Mouse (Mus musculus) gastrocnemius, postnatal 10 days (tissue): ENCODE data around the gene Zfp536. TPM values are rescaled to one million over a fixed set of nuclear protein-coding genes. Genes with fewer than 3 reads are reported as not detected.
"Not testable (repeated sequence)": the region's sequence is repeated elsewhere in the genome, so short reads cannot be mapped to it uniquely, and the experiment has no call there.

Experiments
- DNase-seq: peaks from one replicate; pipeline ENCODE4 v3.0.0; 2021; ENCODE audit warnings: mixed read lengths
- total RNA-seq, 2 experiments: library from RNA; stranded (reverse); gene quantifications; 2 replicates each; pipeline ENCODE4 v1.2.3; 2021

The Zfp536 gene
- total RNA-seq, 2 experiments from 2014 or later, result 3.9 to 4.2 TPM

DNA sequence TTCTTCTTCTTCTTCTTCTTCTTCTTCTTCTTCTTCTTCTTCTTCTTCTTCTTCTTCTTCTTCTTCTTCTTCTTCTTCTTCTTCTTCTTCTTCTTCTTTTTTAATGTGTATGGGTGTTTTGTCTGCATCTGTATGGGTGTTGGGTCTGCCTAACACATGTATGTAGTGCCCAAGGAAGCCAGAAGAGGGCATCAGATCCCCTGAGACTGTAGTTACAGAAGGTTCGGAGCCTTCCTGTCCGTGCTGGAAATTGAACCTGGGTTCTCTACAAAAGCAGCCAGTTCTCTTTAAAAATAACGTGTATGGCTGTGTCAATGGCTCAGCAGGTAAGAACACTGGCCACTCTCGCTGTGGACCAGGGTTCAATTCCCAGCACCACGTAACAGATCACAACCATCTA lies 167.0 kb downstream of the Zfp536 start:
- no peak for DNase-seq

- DNase-seq, result not testable (repeated sequence)
These were observed 169.9 kb downstream of the Zfp536 start for GRCm38 (mm10) chr7:37603525-37603909.

- DNase-seq, result no peak
These were observed 170.4 kb downstream of the Zfp536 start for GRCm38 (mm10) chr7:37602871-37603524.

GRCm38 (mm10) chr7:37600318-37600717 lies 173.1 kb downstream of the Zfp536 start:
- no peak for DNase-seq

DNA sequence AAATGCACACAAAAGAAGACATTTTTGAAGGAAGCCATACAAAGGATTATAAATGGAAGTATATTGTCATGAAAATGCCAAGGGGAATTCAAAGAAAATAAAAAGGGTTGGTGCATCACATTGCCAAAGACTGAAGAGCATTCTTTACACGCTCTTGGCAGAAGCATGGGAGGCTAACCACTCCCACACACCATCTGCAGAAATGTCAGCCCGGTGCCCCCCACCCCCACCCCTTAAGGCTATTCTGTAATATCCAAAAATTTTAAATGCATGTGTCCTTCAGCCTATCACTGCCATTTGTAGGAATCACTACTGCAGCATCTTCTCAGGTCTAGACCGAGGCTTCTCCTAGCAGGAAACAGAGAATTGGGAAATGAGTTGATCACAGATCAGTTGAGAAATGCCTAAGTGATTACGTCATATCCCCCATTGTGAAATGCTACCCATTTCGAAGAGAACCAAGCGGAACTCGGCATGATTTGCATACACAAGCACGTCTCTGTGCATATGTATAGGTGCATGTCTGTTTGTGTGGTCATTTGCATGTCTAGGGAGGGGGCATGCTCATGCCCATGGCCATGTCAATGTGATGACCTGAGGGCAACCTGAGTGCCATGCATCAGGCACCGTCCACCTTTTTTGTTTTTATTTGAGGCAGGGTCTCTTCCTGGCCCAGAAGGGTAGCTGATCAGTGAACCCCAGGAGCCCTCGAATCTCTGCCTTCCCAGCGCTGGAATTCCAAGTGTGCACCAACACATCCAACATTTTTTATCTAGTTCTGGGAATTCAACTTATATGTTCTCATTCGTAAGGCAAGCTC lies 179.0 kb downstream of the Zfp536 start:
- no peak for DNase-seq

DNA sequence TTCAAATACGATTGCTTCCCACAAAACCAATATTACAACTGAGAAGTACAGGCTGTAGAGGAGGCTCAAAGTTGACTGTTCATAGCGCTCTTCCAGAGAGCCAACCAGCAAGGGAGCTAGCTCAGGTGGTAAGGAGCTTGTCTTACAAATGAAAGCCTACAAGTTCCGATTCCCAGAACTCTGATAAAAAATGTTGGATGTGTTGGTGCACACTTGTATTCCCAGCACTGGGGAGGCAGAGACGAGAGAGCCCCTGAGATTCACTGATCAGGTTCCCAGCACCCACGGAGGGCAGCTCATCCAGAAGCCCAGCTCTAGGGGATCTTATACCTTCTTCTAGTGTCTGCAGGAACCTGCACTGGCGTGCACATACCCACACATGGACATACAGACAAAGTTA lies 179.9 kb downstream of the Zfp536 start:
- no peak for DNase-seq

GRCm38 (mm10) chr7:37586694-37587093 lies 186.7 kb downstream of the Zfp536 start:
- DNase-seq, result no peak

DNA sequence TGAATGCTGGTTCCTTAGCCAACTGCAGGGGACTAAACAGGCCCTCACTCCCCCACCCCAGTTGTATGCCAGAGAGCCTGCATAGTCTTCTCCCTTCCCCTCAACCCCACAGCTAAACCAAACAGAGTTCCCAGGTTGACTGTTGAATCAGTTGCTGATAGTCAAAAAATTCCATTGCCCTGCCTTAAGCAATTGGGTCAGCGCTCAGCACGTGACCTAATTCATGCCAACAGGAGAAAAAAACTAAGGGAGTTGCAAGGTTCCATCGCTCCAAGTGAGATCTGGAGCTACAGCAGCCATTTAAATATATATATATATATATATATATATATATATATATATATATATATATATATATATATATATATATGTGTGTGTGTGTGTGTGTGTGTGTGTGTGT lies 192.2 kb downstream of the Zfp536 start:
- DNase-seq, result no peak

GRCm38 (mm10) chr7:37580554-37580953 lies 192.9 kb downstream of the Zfp536 start:
- DNase-seq, result no peak

DNA sequence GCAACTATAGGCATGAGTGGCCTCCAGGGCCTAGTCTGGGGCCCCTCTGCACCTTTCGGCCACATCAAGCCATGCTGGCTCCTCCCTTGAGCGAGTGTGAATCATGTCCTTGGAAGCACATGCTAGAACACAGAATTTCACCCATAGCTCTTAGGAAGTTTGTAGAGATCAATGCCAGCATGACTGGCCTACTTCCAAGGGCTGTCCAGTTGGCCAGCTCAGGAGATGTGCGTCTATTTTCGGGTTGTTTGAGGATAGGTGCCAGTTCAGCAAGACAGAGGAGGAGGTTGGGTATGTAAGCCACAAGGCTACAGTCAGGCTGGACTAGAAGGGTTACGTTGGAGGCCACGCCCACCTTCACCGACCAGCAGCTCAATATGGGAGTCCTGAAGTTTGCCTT lies 201.4 kb downstream of the Zfp536 start:
- DNase-seq, result no peak

GRCm38 (mm10) chr7:37568811-37569500 lies 204.5 kb downstream of the Zfp536 start:
- no peak for DNase-seq

- no peak for DNase-seq
These were observed 205.4 kb downstream of the Zfp536 start for GRCm38 (mm10) chr7:37568041-37568440.

GRCm38 (mm10) chr7:37566019-37566418 lies 207.4 kb downstream of the Zfp536 start:
- no peak for DNase-seq

GRCm38 (mm10) chr7:37565371-37565770 lies 208.1 kb downstream of the Zfp536 start:
- DNase-seq, result no peak

DNA sequence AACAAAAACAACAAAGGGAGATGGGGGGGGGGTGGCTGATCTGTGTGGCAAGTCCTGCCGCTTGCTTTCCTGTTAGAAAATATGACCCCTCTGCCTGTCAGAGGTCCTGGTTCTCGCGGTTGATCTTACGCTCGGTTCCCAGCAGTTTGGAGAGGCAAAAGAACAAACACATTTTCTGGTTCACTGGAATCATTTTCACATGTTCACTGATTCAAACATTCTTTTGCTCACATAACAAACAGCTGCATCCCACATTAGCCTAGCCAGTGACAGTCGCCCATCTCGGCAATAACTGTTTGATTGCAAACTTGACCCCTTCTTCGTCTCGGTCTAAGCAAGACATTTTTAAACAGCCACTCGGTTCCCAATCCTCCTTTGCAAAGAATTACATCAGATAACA lies 208.8 kb downstream of the Zfp536 start:
- DNase-seq, result no peak

DNA sequence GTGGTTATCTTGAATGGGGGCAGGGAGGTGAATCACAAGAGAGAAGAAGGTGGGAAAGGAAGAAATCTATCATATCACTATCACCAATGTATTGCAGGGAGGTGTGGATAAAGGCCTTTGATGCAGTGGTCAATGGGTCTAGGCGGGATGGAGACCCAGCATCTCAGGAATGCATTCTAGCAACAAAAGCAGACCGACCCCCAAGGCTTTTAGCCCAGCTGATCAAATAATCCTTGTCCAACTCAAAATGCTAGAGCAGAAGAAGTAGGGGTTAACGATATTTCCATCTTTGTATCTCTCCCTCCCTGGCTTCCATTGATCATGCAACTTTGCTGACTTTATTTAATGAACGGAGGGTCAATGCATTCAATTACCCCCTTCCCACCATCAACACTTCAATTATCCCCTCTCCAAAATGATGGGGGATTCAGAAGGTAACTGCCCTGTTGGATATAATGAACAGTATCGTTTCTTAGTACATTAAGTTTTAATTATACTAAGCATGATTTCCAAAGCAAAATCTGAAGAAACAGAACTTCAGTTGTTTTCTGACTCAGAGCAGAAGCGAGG lies 209.5 kb downstream of the Zfp536 start:
- DNase-seq, result no peak

DNA sequence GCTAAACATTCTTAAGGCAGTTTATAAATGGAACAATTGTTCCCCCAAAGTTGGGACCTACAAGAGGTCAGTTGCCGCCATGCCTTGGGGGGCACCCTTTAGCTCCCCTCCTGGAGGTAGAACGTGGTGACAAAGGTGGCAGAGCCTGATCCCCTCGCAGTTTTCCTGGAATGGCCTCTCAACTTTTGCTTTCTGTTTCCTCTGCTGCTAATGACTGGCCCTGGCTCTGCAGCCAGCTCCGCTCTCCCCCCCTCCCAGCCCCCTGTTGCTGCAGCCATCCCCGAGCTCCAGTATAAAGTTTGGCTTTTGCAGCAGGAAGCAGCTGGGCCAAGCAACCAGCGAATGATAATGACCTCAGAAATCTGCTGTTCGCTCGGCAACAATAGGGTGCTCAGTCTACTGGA lies 210.3 kb downstream of the Zfp536 start:
- DNase-seq, result peak; percentile 34

- DNase-seq, result peak; percentile 26
These were observed 210.9 kb downstream of the Zfp536 start for GRCm38 (mm10) chr7:37562505-37562904.

DNA sequence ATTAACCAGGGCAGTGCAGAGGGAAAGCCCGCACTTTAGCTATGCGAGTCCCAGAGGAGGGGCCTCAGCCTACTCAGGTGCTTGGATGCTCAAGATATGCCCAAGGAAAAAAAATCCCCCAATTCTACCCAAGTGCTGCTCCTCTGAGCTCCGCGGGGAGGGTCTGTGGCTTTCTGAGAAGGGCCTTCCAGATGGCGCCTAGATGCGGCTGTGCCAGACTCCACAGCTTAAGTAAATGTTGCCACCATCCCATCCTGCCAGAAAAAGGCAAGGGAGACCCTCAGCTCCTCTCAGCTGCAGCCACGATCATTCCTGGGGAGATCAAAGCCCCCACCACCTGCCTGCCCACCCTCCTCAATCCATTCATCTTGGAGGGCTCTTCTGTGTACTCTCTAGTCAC lies 212.9 kb downstream of the Zfp536 start:
- DNase-seq, result no peak

DNA sequence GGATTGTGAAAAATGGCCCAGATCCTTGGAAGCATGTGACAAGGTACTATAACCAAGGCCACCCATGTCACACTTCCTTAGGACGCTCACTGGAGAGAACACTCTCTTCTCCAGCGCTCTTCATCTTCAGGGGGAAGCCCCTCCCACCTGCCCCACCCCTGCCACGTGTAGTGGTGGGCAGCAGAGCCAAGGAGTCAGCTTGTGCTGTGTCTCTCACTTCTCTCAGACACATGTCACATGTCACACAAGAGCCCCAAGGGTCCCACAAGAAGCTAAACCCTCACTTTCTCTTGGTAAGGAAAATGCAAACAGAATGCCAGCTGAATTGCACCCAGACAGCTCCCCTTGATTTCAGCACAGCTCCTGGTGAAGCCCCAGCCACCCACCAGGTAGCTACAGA lies 213.6 kb downstream of the Zfp536 start:
- DNase-seq, result no peak

DNA sequence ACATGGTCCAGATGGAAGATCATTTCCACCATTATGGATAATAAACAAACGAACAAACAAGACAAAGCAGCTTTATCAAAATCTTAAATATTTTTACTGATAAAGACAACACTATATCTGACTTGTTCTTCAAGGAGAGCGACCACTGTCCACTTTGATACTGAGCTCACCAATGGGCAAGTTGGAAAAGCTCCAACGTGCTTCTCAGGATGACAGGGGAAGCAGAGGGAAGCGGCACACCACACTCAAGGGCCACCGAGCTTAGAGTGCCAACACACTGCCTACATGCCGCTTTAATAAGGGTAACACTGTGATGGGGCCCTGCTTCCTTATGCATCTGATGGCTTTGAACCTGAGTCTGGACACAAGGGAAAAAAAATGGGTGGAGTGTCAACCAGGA lies 214.1 kb downstream of the Zfp536 start:
- no peak for DNase-seq

DNA sequence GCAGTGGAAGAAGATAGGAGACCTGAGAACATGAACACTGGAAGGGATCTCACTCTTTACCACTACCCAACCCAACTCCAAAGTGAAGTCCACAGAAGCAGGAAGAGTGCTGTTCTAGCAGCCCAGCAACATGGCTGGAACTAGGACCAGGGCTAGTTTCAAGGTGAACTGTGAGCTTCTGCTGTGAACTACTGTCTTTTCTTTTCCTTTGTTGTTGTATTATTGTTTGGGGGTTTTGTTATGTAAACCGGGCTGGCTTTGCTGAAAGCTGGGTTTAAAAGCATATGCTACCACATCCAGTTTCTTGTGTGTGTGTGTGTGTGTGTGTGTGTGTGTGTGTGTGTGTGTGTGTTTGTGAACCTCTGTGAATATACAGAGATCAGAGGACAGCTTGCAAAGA lies 216.6 kb downstream of the Zfp536 start:
- no peak for DNase-seq

DNA sequence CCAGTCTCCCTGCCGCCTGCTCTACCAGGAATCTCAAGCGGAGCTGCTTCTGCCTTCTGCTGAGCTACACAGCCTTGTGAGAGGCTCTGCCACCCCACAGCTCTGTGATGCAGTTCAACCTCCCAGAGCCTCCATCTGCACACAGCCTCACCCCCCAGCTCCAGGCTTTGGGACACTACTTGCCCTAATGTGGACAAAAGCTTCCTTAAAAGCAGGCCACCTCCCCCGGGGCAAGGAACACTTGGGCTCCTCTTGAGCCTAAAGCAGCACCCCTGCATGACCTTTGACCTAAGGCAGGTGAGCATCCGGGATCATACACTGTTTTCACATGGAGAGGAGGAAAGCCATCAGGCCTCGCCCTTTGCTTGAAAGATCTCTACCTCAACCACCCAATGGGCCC lies 219.0 kb downstream of the Zfp536 start:
- no peak for DNase-seq
